Comparison of ENCODE assay signal across 7 mouse cellular contexts in the genomic region with DNA sequence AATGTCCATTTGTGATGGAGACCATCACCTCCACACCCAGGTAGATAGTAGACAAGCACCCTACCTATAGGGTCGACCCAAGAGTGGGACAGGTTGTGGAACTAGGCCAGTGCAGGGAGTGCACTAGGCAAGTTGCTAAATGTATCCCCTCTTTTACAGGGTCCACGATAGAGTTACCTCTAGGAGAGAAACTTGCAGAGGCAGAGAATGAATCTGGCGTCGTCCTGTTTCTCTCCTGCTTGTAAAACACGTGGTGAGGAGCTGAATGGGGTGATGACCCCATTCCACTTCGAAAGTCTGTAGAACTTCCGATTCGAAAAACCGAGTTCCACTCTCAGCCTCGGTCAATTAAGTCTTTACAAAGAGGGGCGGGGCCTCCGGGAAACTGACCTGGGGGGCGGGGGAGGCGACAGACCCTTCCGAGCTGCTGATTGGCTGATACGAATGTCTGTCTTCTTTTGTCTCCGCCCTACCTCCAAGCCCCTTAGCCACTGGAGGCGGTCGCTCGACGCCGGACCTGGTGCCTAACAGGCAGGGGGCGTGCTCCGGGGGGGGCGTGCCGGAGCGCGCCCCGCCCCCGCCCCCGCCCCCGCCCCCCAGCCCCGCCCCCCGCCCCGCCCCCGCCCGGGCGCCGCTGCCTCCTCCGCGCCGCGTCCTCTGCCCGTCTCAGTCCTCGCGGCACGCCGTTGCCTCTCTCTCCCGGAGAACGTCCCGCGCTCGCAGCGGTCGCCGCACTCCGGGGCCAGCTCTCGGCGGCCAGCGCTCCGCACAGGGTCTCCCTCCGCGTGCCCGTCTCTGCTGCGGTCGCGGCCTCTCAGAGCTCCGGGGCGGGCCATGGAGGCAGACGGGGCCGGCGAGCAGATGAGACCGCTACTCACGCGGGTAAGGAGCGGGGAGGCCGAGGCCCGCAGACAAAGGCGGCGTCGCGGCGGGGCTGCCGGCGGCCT. TPM values are rescaled to one million over a fixed set of nuclear protein-coding genes. Genes with fewer than 3 reads are reported as not detected.
DNase-seq lines count a peak whose midpoint lies in the region; ATAC-seq lines count a peak whose summit lies in the region.

No protein-coding gene starts in this region.

- no peaks in the 10 kb centered on the region for H3K27me3 ChIP-seq in intestine, embryonic 15.5 days (replicated peaks)
- H3K27me3 ChIP-seq in midbrain, embryonic 10.5 days (ENCODE audit: low read depth, poor library complexity, severe bottlenecking), result no peaks in the 10 kb centered on the region

- peak overlapping the region; percentile 56 for H3K4me2 ChIP-seq in intestine, embryonic 15.5 days (replicated peaks)

- ATAC-seq in intestine, embryonic 15.5 days, result peak; percentile 98

- H3K9me3 ChIP-seq in intestine, embryonic 15.5 days, result no peaks in the 10 kb centered on the region
- no peaks in the 10 kb centered on the region for H3K9me3 ChIP-seq in midbrain, embryonic 10.5 days (replicated peaks)

- intact Hi-C loops in gastrocnemius, postnatal 36 days (cut with DNase I), result no loop called here
- intact Hi-C loops in left cerebral cortex, postnatal 25 days (cut with DNase I), result loop anchor here (5.0 to 10.0 kb wide), 3 partner anchors 70 to 358 kb away; a partner anchor contains a TSS

- peak overlapping the region; percentile 92 for H3K4me3 ChIP-seq in intestine, embryonic 15.5 days (replicated peaks)
- H3K4me3 ChIP-seq in midbrain, embryonic 10.5 days, result peak overlapping the region; percentile 88

- peak overlapping the region; percentile 97 for H3K27ac ChIP-seq in intestine, embryonic 15.5 days
- peak overlapping the region; percentile 99 for H3K27ac ChIP-seq in midbrain, embryonic 10.5 days (replicated peaks)

- peak overlapping the region; percentile 95 for H3K9ac ChIP-seq in intestine, embryonic 15.5 days

- no peaks in the 10 kb centered on the region for H3K36me3 ChIP-seq in intestine, embryonic 15.5 days
- H3K36me3 ChIP-seq in midbrain, embryonic 10.5 days, result peaks cover 17% of the 10 kb centered on the region

- H3K4me1 ChIP-seq in intestine, embryonic 15.5 days (replicated peaks), result no peaks in the 10 kb centered on the region; the same call in 1 of the 2 replicates
- H3K4me1 ChIP-seq in midbrain, embryonic 10.5 days, result peaks cover 27% of the 10 kb centered on the region

- under 1% methylated on average over 75 of the region's 85 CpGs for WGBS in intestine, embryonic 15.5 days
- WGBS in midbrain, embryonic 10.5 days, result under 1% methylated on average over 60 of the region's 85 CpGs

- peak; percentile 95 for DNase-seq in adrenal gland, adult 2 months
- peak; percentile 92 for DNase-seq in embryo, embryonic 11.5 days (ENCODE audit: low read depth, low spot score)
- peak; percentile 79 to 89 for DNase-seq in gastrocnemius, postnatal 36 days
- DNase-seq in left cerebral cortex, postnatal 25 days (ENCODE audit: low spot score in 2 of 2), result peak; percentile 86 to 92
- DNase-seq in midbrain, embryonic 10.5 days (ENCODE audit: low spot score), result peak; percentile 95
- peak; percentile 87 for DNase-seq in right cerebral cortex, postnatal 4 days

RNA-seq across cellular contexts. Expression of a gene that starts 0.6 kb away (rescaled TPM):
- 10 to 100 TPM; 16.9 to 26.5 TPM for total RNA-seq in adrenal gland, adult 2 months (2021)
- polyA plus RNA-seq in adrenal gland, adult 2 months (2012; rRNA removed), result 17.0 and 24.0 TPM in 2 replicates
- 1 to 10 TPM; 9.2 to 9.4 TPM for total RNA-seq in gastrocnemius, postnatal 36 days (2021)
- polyA plus RNA-seq in intestine, embryonic 15.5 days (2015; fragmentation: Nextera tagmentation; extraction: Ambion mirVana), result 19.7 and 20.1 TPM in 2 replicates
- 10 to 100 TPM; 18.5 to 19.3 TPM for total RNA-seq in left cerebral cortex, postnatal 25 days (2021)
- 32.1 and 36.7 TPM in 2 replicates for polyA plus RNA-seq in midbrain, embryonic 10.5 days (2016; fragmentation: Nextera tagmentation; extraction: Ambion mirVana)

Comparison
In these comparisons a context has a peak if more than half of its experiments do, and no peak if none do; other contexts are left out.
1. Peak in every context shown above with its lines: DNase-seq, ATAC-seq, H3K4me3 ChIP-seq and H3K27ac ChIP-seq.